Mouse (Mus musculus): ENCODE data around the gene Crlf1.

The Crlf1 gene

DNA sequence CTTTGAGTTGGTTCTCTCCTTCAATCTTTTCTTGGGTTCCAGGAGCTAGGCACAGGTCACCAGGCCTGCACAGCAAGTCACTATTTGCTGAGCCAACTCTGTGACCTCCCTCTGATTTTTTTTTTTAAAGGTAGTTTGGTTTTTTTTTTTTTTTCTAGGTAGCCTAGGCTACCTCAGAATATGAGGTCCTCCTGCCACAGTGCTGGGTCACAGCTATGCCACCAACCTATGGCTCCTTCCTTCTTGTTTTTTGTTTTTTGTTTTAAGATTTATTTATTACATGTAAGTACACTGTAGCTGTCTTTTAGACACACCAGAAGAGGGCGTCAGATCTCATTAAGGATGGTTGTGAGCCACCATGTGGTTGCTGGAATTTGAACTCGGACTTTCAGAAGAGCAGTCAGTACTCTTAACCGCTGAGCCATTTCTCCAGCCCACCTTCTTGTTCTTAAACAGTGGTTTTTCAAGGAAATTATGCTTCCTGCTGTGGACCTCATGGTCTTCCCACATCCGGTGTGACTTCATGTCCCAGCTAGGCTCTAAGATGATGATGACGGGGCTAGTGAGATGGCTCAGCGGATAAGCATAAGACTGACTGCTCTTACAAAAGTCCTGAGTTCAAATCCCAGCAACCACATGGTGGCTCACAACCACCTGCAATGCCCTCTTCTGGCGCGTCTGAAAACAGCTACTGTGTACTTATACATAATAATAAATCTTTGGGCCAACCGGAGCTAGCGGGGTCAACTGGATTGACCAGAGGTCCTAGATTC lies 56.6 kb downstream of the Crlf1 start:
- DNase-seq (ENCODE audit: low spot score in 2 of 2) = no peak

- DNase-seq (ENCODE audit: low spot score in 2 of 2) = no peak
Measured at GRCm38 (mm10) chr8:70551558-70552161, 58.7 kb downstream of the Crlf1 start.

GRCm38 (mm10) chr8:70552836-70553235 lies 59.9 kb downstream of the Crlf1 start:
- DNase-seq (ENCODE audit: low spot score in 2 of 2) = no peak
